10 mouse cellular contexts compared by ENCODE assay signal in the genomic region with DNA sequence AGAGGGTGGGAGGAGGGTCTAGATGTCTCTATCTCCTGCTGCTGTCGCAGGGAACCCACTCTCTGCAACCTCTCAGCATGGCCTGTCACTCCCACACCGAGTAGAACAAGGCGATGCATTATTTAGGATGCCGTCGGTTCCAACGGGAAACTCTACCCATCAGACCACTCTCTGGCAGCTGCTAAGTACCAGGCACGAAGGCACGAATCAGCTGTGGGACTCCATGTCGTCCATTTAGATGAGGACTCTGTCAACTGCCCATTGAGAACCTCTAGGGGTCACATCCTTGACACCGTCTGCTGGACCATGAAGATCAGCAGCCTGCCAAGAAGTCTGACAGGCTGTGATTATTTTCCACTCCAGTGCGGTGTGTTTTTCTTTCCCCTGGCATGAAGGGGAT.
DNase-seq lines count a peak whose midpoint lies in the region; ATAC-seq lines count a peak whose summit lies in the region.
"Had no signal": no experiment of that assay in that cellular context is flagged by ENCODE, and none has a peak within 500 bp of the region (broad histone marks: within the 10 kb centered on the region; RNA-seq: fewer than 3 reads in every experiment).

No protein-coding gene starts in this region.

- no peaks in the 10 kb centered on the region for H3K36me3 ChIP-seq in heart, embryonic 16.5 days (ENCODE audit: control insufficient read depth, insufficient read depth)
- H3K36me3 ChIP-seq in embryonic facial prominence, embryonic 14.5 days (ENCODE audit: control insufficient read depth, insufficient read depth, low read length), result no peaks in the 10 kb centered on the region

- no peak overlapping the region for H3K9ac ChIP-seq in heart, embryonic 16.5 days (ENCODE audit: low read length)
- H3K9ac ChIP-seq in embryonic facial prominence, embryonic 14.5 days (ENCODE audit: low read depth, low read length), result no peak overlapping the region

- no peak overlapping the region for H3K4me2 ChIP-seq in heart, embryonic 16.5 days (ENCODE audit: low read depth, low read length)
- no peak overlapping the region for H3K4me2 ChIP-seq in embryonic facial prominence, embryonic 14.5 days (ENCODE audit: low read depth, low read length)

- no peaks in the 10 kb centered on the region; the same call in 1 of the 2 replicates for H3K27me3 ChIP-seq in heart, embryonic 16.5 days (ENCODE audit: control insufficient read depth, insufficient read depth, low read length)
- H3K27me3 ChIP-seq in embryonic facial prominence, embryonic 14.5 days (replicated peaks; ENCODE audit: control insufficient read depth, insufficient read depth, low read length), result no peaks in the 10 kb centered on the region

- ATAC-seq in heart, embryonic 16.5 days (replicated peaks; ENCODE audit: extremely low read depth, insufficient read depth, low FRiP score), result 0 out of 2 replicates have a peak, but pooled peaks have one; percentile 65
- ATAC-seq in embryonic facial prominence, embryonic 14.5 days (ENCODE audit: low read depth), result no peak; the same call in 1 of the 2 replicates

- no peaks in the 10 kb centered on the region for H3K9me3 ChIP-seq in heart, embryonic 16.5 days (replicated peaks; ENCODE audit: control insufficient read depth, low read length)
- no peaks in the 10 kb centered on the region for H3K9me3 ChIP-seq in embryonic facial prominence, embryonic 14.5 days (ENCODE audit: control insufficient read depth, low read length)

- H3K4me3 ChIP-seq in heart, embryonic 16.5 days (ENCODE audit: low read length), result no peak overlapping the region
- H3K4me3 ChIP-seq in embryonic facial prominence, embryonic 14.5 days (ENCODE audit: low read depth, low read length), result no peak overlapping the region

- H3K4me1 ChIP-seq in heart, embryonic 16.5 days (ENCODE audit: control insufficient read depth, insufficient read depth, low read length), result peaks cover 3% of the 10 kb centered on the region
- no peaks in the 10 kb centered on the region for H3K4me1 ChIP-seq in embryonic facial prominence, embryonic 14.5 days (ENCODE audit: control insufficient read depth, insufficient read depth, low read length)

- no peak overlapping the region for H3K27ac ChIP-seq in heart, embryonic 16.5 days (ENCODE audit: low read length)
- H3K27ac ChIP-seq in embryonic facial prominence, embryonic 14.5 days (replicated peaks; ENCODE audit: low read depth, low read length), result no peak overlapping the region

- no peak for DNase-seq in heart, adult 11 months
- peak; percentile 88 for DNase-seq in brain, adult 2 months (ENCODE audit: low read depth, low spot score)
- peak; percentile 34 for DNase-seq in embryonic facial prominence, embryonic 14.5 days (ENCODE audit: low spot score)
- peak; percentile 32 for DNase-seq in kidney, postnatal 14 days
- DNase-seq in B cell, adult 2 months, result no peak
- DNase-seq in yolk sac, embryonic 10.5 days (ENCODE audit: low spot score), result no peak
- no peak for DNase-seq in thymus, postnatal 25 days
- DNase-seq: adrenal gland, adult 2 months; thymus, postnatal 4 days had no signal

- WGBS in heart, embryonic 16.5 days, result 17% methylated on average over 11 of the region's 11 CpGs
- WGBS in embryonic facial prominence, embryonic 14.5 days, result 51% methylated on average over 11 of the region's 11 CpGs

Comparison
In these comparisons a context has a peak if more than half of its experiments do, and no peak if none do; other contexts are left out.
1. DNase-seq: peak in brain, adult 2 months (single experiment), embryonic facial prominence, embryonic 14.5 days (single experiment) and kidney, postnatal 14 days (single experiment); none in heart, adult 11 months (single experiment), B cell, adult 2 months (0 of 2), yolk sac, embryonic 10.5 days (single experiment) and thymus, postnatal 25 days (single experiment).